16 mouse cellular contexts compared by ENCODE assay signal in the genomic region with DNA sequence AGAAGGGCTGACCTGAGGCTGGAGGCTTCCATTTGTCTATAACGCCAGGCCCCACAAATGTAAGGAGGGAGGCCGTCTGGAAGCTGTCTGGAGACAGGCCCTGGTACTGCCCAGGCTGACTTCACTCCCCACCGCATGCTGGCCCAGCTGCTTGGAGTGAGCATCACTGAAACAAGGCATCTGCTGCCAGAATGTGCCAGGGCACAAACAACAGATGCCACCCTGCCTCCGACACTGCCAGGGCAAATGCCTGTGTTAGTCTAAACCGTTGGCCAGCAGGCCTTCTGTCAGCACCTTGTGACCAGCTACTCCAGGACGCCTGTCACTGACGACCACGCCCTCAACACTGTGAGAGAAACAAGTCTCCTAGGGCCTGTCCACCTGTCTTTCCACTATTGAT. TPM values are rescaled to one million over a fixed set of nuclear protein-coding genes. Genes with fewer than 3 reads are reported as not detected.
DNase-seq lines count a peak whose midpoint lies in the region; ATAC-seq and TF ChIP-seq lines count a peak whose summit lies in the region.
"Had no signal": no experiment of that assay in that cellular context is flagged by ENCODE, and none has a peak within 500 bp of the region (broad histone marks: within the 10 kb centered on the region; RNA-seq: fewer than 3 reads in every experiment).

No protein-coding gene starts in this region.

- no peaks in the 10 kb centered on the region; the same call in 1 of the 2 replicates for H3K27me3 ChIP-seq in hindbrain, embryonic 10.5 days (ENCODE audit: insufficient read depth, poor library complexity, severe bottlenecking)
- no peaks in the 10 kb centered on the region for H3K27me3 ChIP-seq in hindbrain, embryonic 11.5 days (ENCODE audit: control insufficient read depth, insufficient read depth, low read length)
- H3K27me3 ChIP-seq in cerebellum, adult 2 months (ENCODE audit: control insufficient read depth, insufficient read depth, low read length): no peaks in the 10 kb centered on the region
- H3K27me3 ChIP-seq in hindbrain, embryonic 13.5 days: no peaks in the 10 kb centered on the region
- H3K27me3 ChIP-seq in embryonic facial prominence, embryonic 10.5 days (replicated peaks; ENCODE audit: low read depth, poor library complexity, severe bottlenecking): no peaks in the 10 kb centered on the region

- H3K4me3 ChIP-seq in hindbrain, embryonic 10.5 days: no peak overlapping the region
- no peak overlapping the region for H3K4me3 ChIP-seq in hindbrain, embryonic 11.5 days (ENCODE audit: low read depth, low read length)
- H3K4me3 ChIP-seq in cerebellum, adult 2 months (replicated peaks; ENCODE audit: insufficient read depth, low read depth, low read length): no peak overlapping the region
- no peak overlapping the region for H3K4me3 ChIP-seq in hindbrain, embryonic 13.5 days
- H3K4me3 ChIP-seq in embryonic facial prominence, embryonic 10.5 days: no peak overlapping the region

- H3K4me2 ChIP-seq in hindbrain, embryonic 11.5 days (replicated peaks; ENCODE audit: low read depth, low read length): no peak overlapping the region
- H3K4me2 ChIP-seq in hindbrain, embryonic 13.5 days: no peak overlapping the region

- H3K9me3 ChIP-seq in hindbrain, embryonic 10.5 days: no peaks in the 10 kb centered on the region
- H3K9me3 ChIP-seq in hindbrain, embryonic 11.5 days (ENCODE audit: control insufficient read depth, low read length): no peaks in the 10 kb centered on the region
- no peaks in the 10 kb centered on the region for H3K9me3 ChIP-seq in hindbrain, embryonic 13.5 days
- no peaks in the 10 kb centered on the region for H3K9me3 ChIP-seq in embryonic facial prominence, embryonic 10.5 days

- peaks cover 14% of the 10 kb centered on the region for H3K4me1 ChIP-seq in hindbrain, embryonic 10.5 days (replicated peaks)
- no peaks in the 10 kb centered on the region for H3K4me1 ChIP-seq in hindbrain, embryonic 11.5 days (replicated peaks; ENCODE audit: control insufficient read depth, insufficient read depth, low read length)
- H3K4me1 ChIP-seq in cerebellum, adult 2 months (ENCODE audit: control insufficient read depth, insufficient read depth, low read length): peaks cover 9% of the 10 kb centered on the region; the same call in 1 of the 2 replicates
- H3K4me1 ChIP-seq in hindbrain, embryonic 13.5 days (replicated peaks): no peaks in the 10 kb centered on the region; the same call in 1 of the 2 replicates
- H3K4me1 ChIP-seq in embryonic facial prominence, embryonic 10.5 days: no peaks in the 10 kb centered on the region

- peak overlapping the region; percentile 45; the same call in 1 of the 2 replicates for H3K27ac ChIP-seq in hindbrain, embryonic 10.5 days
- H3K27ac ChIP-seq in hindbrain, embryonic 11.5 days (ENCODE audit: low read depth, low read length): no peak overlapping the region
- no peak overlapping the region for H3K27ac ChIP-seq in cerebellum, adult 2 months (ENCODE audit: insufficient read depth, low read length)
- H3K27ac ChIP-seq in hindbrain, embryonic 13.5 days: no peak overlapping the region; the same call in 1 of the 2 replicates
- H3K27ac ChIP-seq in embryonic facial prominence, embryonic 10.5 days (replicated peaks): no peak overlapping the region

- no peak overlapping the region for H3K9ac ChIP-seq in hindbrain, embryonic 11.5 days (ENCODE audit: low read depth, low read length)
- H3K9ac ChIP-seq in hindbrain, embryonic 13.5 days: no peak overlapping the region

- TF ChIP-seq CTCF in brain, embryonic 14.5 days (IDR thresholded peaks at IDR 0.05; ENCODE audit: borderline replicate concordance, extremely low read depth, insufficient read depth, insufficient read length): no peak
- no peak for TF ChIP-seq CTCF in cerebellum, adult 2 months (IDR thresholded peaks at IDR 0.05; ENCODE audit: borderline replicate concordance, insufficient read depth, low read depth, low read length)

- WGBS in hindbrain, embryonic 10.5 days: 85% methylated on average over 8 of the region's 8 CpGs
- 82% methylated on average over 8 of the region's 8 CpGs for WGBS in hindbrain, embryonic 11.5 days
- 8% methylated on average over 8 of the region's 8 CpGs for WGBS in cerebellum, adult 2 months
- 78% methylated on average over 8 of the region's 8 CpGs for WGBS in hindbrain, embryonic 13.5 days
- WGBS in embryonic facial prominence, embryonic 10.5 days: 85% methylated on average over 8 of the region's 8 CpGs

- ATAC-seq in hindbrain, embryonic 11.5 days (ENCODE audit: low FRiP score): no peak
- peak; percentile 43; the same call in 1 of the 2 replicates for ATAC-seq in hindbrain, embryonic 13.5 days (ENCODE audit: low FRiP score)
- ATAC-seq: CD4-positive, CD25-positive, alpha-beta regulatory T cell, adult 4 months had no signal

- DNase-seq in hindbrain, embryonic 10.5 days (ENCODE audit: low spot score): no peak
- DNase-seq in hindbrain, embryonic 11.5 days (ENCODE audit: low spot score): no peak
- peak; percentile 61 for DNase-seq in brain, embryonic 14.5 days (ENCODE audit: low read depth)
- peak; percentile 44 to 68 for DNase-seq in cerebellum, adult 2 months
- DNase-seq in embryonic facial prominence, embryonic 10.5 days (ENCODE audit: low spot score): no peak
- DNase-seq in right cerebral cortex, postnatal 4 days: no peak
- DNase-seq in kidney, postnatal 36 days: no peak
- DNase-seq: heart, adult 18-20 months; heart, postnatal 14 days; kidney, adult 9 months; liver had no signal

- no peak for TF ChIP-seq POLR2A in brain, embryonic 14.5 days (IDR thresholded peaks at IDR 0.05; ENCODE audit: borderline replicate concordance, extremely low read depth, insufficient read depth, insufficient read length, poor library complexity, severe bottlenecking)
- TF ChIP-seq POLR2A in cerebellum, adult 2 months (IDR thresholded peaks at IDR 0.05; ENCODE audit: borderline replicate concordance, insufficient read depth, low read length): no peak

- no peaks in the 10 kb centered on the region for H3K36me3 ChIP-seq in hindbrain, embryonic 10.5 days
- no peaks in the 10 kb centered on the region for H3K36me3 ChIP-seq in hindbrain, embryonic 11.5 days (ENCODE audit: control insufficient read depth, insufficient read depth, low read length)
- no peaks in the 10 kb centered on the region for H3K36me3 ChIP-seq in hindbrain, embryonic 13.5 days
- no peaks in the 10 kb centered on the region for H3K36me3 ChIP-seq in embryonic facial prominence, embryonic 10.5 days (replicated peaks)

RNA-seq across cellular contexts. Expression of a gene that starts 29.8 kb away (rescaled TPM):
- not detected in 2 replicates for polyA plus RNA-seq in hindbrain, embryonic 10.5 days (2016; fragmentation: Nextera tagmentation; extraction: Ambion mirVana)
- polyA plus RNA-seq in hindbrain, embryonic 11.5 days (2014; fragmentation: Nextera tagmentation; extraction: Ambion mirVana): not detected in 2 replicates
- polyA plus RNA-seq in brain, embryonic 14.5 days (2012; rRNA removed): not detected in 2 replicates
- not detected in 2 replicates for polyA plus RNA-seq in cerebellum, adult 2 months (2012; rRNA removed)
- polyA plus RNA-seq in hindbrain, embryonic 13.5 days (2015; fragmentation: Nextera tagmentation; extraction: Ambion mirVana): not detected in 2 replicates
- not detected in 2 replicates for polyA plus RNA-seq in embryonic facial prominence, embryonic 10.5 days (2016; fragmentation: Nextera tagmentation; extraction: Ambion mirVana)
- polyA plus RNA-seq: CD4-positive, CD25-positive, alpha-beta regulatory T cell, adult 4 months; lung, embryonic 16.5 days; neural tube, embryonic 11.5 days; spleen, adult 2 months had no signal

Comparison
In these comparisons a context has a peak if more than half of its experiments do, and no peak if none do; other contexts are left out.
1. DNase-seq: peak in brain, embryonic 14.5 days (single experiment) and cerebellum, adult 2 months (2 of 2); none in hindbrain, embryonic 10.5 days (single experiment), hindbrain, embryonic 11.5 days (single experiment), embryonic facial prominence, embryonic 10.5 days (single experiment), right cerebral cortex, postnatal 4 days (single experiment) and kidney, postnatal 36 days (0 of 2).